Mouse (Mus musculus): ENCODE data around the gene Ttc25.

DNA sequence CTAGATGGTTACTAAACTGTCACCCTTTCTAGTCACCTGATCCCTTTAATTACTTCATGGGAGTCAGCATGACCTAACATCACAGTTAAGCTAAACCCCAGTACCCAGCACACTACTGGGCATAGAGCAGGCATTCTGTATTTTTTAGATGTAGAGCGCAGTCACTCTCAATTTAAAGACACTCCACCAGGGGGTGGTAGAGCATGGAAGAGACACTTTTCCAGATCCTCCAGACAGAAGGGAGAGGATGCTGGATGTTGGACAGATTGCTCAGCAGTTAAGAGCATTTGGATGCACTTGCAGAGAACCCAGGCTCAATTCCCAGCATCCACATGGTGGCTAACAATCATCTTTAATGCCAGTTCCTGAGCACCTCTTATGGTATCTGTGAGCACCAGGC is 33.0 kb upstream of the Ttc25 start:
- TF ChIP-seq CTCF (IDR thresholded peaks at IDR 0.05; ENCODE audit: extremely low read depth, insufficient read depth, low read length) (peak; percentile 55), POLR2A (IDR thresholded peaks at IDR 0.05; ENCODE audit: extremely low read depth, insufficient read depth, low read length) (no peak)
